Mouse (Mus musculus): ENCODE data around the gene Pramel7.
"Not testable (repeated sequence)": the region's sequence is repeated elsewhere in the genome, so short reads cannot be mapped to it uniquely, and the experiment has no call there.

Pramel7 gene

GRCm38 (mm10) chr2:87496993-87497392 lies at the start of gene Pramel7:
Gene Pramel7, minus strand, starts transcription at chr2:87497093.
- not testable (repeated sequence) for DNase-seq (ENCODE audit: low spot score in 2 of 2)

GRCm38 (mm10) chr2:87545442-87545841 lies 48.5 kb upstream of the Pramel7 start, which contains the start of gene Olfr1128:
Gene Olfr1128, minus strand, starts transcription at chr2:87545542.
- no peak for DNase-seq (ENCODE audit: low spot score in 2 of 2)

GRCm38 (mm10) chr2:87534826-87535225 lies 37.9 kb upstream of the Pramel7 start:
- no peak for DNase-seq (ENCODE audit: low spot score in 2 of 2)

- DNase-seq (ENCODE audit: low spot score in 2 of 2): no peak
These were observed 34.6 kb upstream of the Pramel7 start, which contains the start of gene Olfr153 for GRCm38 (mm10) chr2:87531496-87531895. Gene Olfr153, plus strand, starts transcription at chr2:87531796.

DNA sequence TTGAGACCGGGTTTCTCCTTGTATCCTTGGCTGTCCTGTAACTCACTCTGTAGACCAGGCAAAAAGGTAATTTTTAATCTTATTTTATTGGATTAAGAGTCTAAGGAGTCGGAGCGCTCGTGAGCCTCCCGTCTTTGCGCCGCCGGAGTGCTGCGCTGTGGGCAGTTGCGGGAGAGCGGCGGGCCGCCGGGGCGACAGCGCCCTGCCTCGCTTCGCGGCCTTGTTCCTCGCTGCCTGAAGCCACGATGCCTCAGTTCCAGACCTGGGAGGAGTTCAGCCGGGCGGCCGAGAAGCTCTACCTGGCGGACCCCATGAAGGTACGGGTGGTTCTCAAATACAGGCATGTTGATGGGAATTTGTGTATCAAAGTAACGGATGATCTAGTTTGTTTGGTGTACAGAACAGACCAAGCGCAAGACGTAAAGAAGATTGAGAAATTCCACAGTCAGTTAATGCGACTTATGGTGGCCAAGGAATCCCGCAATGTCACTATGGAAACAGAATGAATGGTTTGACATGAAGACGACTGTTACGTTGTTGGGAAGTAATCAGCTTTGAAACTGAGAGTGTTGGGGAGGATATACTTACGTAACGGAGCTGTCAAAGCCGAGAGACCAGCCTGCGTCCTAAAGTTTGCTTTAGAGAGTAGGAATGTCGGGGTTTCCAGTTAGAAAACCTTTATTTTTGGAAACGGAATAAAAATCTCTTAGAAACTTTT lies 29.2 kb upstream of the Pramel7 start:
- not testable (repeated sequence) for DNase-seq (ENCODE audit: low spot score in 2 of 2)

DNA sequence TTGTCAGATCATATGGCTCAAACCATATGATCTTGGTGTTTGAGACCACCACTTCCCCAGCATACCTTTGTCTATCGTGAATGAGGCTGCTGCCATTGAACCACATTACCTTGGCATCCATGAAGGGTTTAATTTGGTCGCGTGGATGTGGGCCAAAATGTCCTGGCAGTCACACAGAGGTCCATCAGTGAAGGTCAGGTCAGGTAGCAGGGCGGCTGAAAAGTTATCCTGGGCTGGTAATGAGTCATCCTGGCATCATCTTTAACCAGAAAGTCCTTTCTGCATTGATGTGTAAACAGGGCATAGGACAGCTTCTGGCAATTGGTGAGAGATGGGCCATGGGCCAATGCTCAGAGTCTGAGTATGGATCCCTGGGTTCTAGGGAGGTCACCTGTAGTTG lies 23.8 kb upstream of the Pramel7 start:
- DNase-seq (ENCODE audit: low spot score in 2 of 2): no peak

DNA sequence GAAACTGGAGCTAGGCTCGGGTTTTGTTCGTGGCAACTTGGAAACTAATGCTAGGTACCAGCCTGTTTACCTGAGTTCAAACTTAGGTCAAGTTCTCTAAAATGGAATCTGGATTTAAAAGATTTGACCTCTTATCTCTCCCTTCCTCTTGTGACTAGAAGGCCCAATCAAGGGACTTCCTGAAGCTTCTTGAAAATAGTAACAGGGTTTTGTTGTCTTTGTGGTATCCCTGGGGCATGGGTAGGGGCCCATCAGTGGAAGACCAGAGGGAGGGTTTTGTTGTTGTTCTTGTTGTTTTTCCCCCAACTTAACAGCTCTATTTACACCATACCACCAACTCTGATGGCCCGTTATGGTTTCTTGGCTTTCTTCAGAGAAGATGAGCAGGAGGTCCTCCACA lies 19.7 kb upstream of the Pramel7 start:
- no peak for DNase-seq (ENCODE audit: low spot score in 2 of 2)

DNA sequence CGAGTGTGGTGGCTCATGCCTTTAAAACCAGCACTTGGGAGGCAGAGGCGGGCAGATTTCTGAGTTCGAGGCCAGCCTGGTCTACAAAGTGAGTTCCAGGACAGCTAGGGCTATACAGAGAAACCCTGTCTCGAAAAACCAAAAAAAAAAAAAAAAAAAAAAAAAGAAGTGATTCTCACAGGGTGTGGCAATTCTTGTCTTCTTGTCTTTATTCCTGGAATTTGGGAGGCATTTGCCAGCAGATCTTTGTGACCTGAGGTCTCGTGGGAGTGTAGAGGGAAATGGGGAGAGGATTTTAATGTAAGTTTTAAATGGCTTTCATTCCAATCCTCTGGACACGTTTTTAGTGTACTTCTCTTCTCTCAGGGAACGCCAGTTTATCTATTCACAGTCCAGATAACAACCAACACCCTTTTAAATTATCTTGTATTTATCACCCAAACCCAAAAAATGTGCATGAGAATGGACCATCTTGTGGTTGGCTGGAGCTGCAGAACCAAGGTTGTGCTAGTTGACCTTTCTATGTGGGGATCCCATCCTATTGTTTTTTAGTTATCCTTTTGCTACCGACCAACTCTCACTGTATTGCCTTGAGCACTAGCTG lies 18.7 kb upstream of the Pramel7 start:
- DNase-seq (ENCODE audit: low spot score in 2 of 2): no peak

- no peak for DNase-seq (ENCODE audit: low spot score in 2 of 2)
These were observed 18.2 kb upstream of the Pramel7 start for GRCm38 (mm10) chr2:87515046-87515445.

DNA sequence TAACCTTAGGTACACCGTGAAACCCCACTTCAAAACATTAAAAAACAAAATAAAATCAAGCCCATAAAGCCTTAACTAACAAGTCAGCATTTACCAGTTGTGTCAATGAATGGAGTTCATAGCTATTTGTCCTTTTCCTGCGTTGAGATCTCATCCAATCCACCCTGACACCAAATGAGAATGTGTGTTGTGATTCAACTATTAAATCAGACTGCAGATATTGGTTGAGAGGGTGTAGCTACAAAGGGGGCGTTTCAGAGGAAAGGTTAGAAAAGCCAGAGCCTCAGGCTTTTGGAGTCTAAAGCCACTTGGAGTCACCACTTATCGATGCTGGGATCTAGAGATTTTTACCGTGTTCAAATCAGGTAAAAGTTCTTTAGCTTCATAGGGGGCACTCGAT lies 9.4 kb upstream of the Pramel7 start, which contains the start of gene Pramel6:
Gene Pramel6, plus strand, starts transcription at position 301 of the 400 bp plus-strand sequence.
- DNase-seq (ENCODE audit: low spot score in 2 of 2): no peak

DNA sequence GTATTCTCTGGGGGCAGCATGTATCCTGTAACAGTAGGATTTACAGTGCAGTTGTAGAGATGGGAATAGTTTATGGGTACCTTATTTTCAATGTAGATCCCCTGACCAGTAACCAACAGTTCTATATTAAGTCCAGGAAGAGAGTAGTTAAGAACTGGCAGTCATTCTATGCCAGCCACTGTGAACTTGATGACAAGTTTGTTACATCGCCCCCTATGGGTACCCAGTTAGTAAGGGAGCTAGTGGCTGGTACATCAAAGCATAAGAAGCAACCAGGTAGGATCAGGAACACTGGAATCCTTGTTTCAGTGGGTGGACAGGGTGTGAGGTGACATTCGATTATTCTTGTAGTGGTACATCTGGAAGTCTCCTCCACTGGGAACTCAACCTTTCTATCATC lies 14.6 kb downstream of the Pramel7 start:
- DNase-seq (ENCODE audit: low spot score in 2 of 2): no peak

DNA sequence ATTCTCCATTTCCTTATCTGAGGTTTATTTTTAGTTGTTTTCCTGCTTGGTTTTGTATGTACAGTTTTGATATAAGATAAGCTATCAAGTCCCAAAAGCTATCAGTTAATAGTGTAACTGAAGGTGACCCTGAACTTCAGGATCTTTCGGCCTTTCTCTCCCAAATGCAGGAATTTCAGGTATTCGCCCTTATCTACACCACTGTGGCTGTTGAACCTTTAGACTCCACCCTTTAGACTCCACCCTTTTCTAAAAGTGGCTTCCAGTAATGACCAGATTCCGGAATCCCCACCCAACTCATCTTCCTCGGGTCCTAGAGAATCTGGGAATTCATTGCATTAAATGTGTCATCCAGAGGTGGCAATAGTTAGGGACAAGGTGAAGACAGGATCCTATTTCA lies 15.7 kb downstream of the Pramel7 start:
- no peak for DNase-seq (ENCODE audit: low spot score in 2 of 2)

GRCm38 (mm10) chr2:87480207-87480606 lies 16.7 kb downstream of the Pramel7 start:
- no peak for DNase-seq (ENCODE audit: low spot score in 2 of 2)

- no peak for DNase-seq (ENCODE audit: low spot score in 2 of 2)
These were observed 35.1 kb downstream of the Pramel7 start for GRCm38 (mm10) chr2:87461769-87462168.

DNA sequence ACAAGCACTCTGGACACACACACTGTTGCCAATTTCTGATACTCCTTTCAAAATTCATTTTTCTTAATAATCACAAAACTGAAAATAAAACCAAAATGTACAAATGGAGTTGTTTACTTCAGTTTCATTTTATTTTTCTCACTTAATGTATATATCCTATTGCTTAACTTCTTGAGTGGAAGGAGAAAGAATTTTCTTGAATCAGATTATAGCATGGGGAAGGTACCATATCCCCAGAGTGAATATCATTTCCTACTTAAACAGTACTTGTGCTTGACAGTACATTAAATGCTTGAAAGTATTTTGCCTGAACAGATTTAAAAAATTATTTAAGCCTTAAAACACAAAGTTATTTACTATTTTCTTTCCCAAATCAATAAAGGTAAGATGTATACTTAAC lies 43.2 kb downstream of the Pramel7 start, which contains the start of gene Olfr1126:
Gene Olfr1126, plus strand, starts transcription at position 301 of the 400 bp plus-strand sequence.
- no peak for DNase-seq (ENCODE audit: low spot score in 2 of 2)

Measured in spleen, postnatal 10 days (tissue).